Mouse (Mus musculus) C2C12 (cell line): ENCODE measurements around the gene Inpp5k.

Experiments
- CEBPB ChIP-seq: IDR thresholded peaks from one replicate; pipeline ENCODE4 v1.6.1; 2011; ENCODE audit warnings: low read depth, mild to moderate bottlenecking, control low read depth, moderate library complexity
- CTCF ChIP-seq: IDR thresholded peaks from one replicate; pipeline ENCODE4 v1.5.1; 2011; ENCODE audit not compliant: control insufficient read depth, insufficient read depth, insufficient read length
- MAX ChIP-seq: IDR thresholded peaks from one replicate; pipeline ENCODE4 v1.6.1; 2011; ENCODE audit warnings: mild to moderate bottlenecking, control low read depth

DNA sequence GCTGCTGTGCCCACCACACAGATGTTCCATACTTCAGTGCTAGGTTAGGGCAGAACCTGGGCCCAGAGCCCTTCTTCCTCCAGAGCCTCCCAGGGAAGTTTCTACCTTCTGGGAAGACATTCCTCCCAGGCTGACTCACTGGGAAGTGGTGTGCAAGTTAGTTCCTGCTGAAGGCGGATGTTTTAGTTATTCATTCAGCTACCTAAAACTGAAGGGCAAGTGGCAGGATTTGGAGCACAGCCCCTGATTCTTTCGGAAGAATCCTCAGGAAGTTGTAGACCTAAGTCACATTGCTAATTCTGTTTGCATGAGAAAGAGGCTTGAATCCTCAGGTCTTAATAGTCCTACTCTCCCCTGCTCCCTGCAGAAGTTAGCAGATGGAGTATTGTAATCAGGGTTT lies 9.4 kb upstream of the Inpp5k start:
- TF ChIP-seq CTCF (no peak), MAX (no peak), CEBPB (no peak)
